Mouse (Mus musculus) layer of hippocampus, adult 6 months (tissue): ENCODE data around the gene Cort. TPM values are rescaled to one million over a fixed set of nuclear protein-coding genes. Genes with fewer than 3 reads are reported as not detected.

Source experiments
- long read RNA-seq, 2 experiments: library from polyadenylated mRNA; unstranded; transcript quantifications; one replicate each; pipeline ENCODE4 v2.0.0; 2019 to 2020
- polyA plus RNA-seq: library from polyadenylated mRNA; unstranded; fragments of <200 nt; fragmentation: Nextera tagmentation; gene quantifications from 2 replicates; pipeline ENCODE4 v1.2.3, GENCODE M21; 2021

The Cort gene
- polyA plus RNA-seq: 29.8 and 34.4 TPM in 2 replicates
- long read RNA-seq, experiment 1, transcript Cort-201 (2 exons, 677 nt): major isoform, 21 of 25 reads
- long read RNA-seq, experiment 1, partial matches to known transcripts: 0 of 25 reads
- long read RNA-seq, experiment 1, other reads (novel, unspliced or antisense): 4 of 25 reads
- long read RNA-seq, experiment 2, partial matches to known transcripts: 0 of 3 reads
- long read RNA-seq, experiment 2, other reads (novel, unspliced or antisense): 0 of 3 reads

GRCm38 (mm10) chr4:149126663-149127062 lies at the start of gene Cort:
Cort (minus strand) TSS chr4:149126763.

GRCm38 (mm10) chr4:149166215-149166946 lies 39.8 kb upstream of the Cort start, which contains the start of gene Pgd:
Pgd (minus strand) TSS chr4:149166771.

GRCm38 (mm10) chr4:149136982-149137770 lies 10.6 kb upstream of the Cort start, which contains the start of gene Cenps:
Cenps (minus strand) TSS chr4:149137629.

GRCm38 (mm10) chr4:149103875-149104561 lies 22.5 kb downstream of the Cort start, which contains the start of gene Dffa:
Dffa (plus strand) TSS chr4:149104146.

GRCm38 (mm10) chr4:149099369-149100017 lies 27.1 kb downstream of the Cort start, which contains the start of gene Pex14:
Pex14 (minus strand) TSS chr4:149099876.

Other genes with a start within 250 kb of the Cort start
- 52.1 and 52.4 TPM in 2 replicates for gene Pex14, start 26.9 kb downstream of the Cort start, polyA plus RNA-seq
- 9.4 and 11.6 TPM in 2 replicates for gene Dffa, start 22.6 kb downstream of the Cort start, polyA plus RNA-seq
- 5.4 and 7.4 TPM in 2 replicates for gene Cenps, start 10.9 kb upstream of the Cort start, polyA plus RNA-seq
- gene Pgd, start 40.0 kb upstream of the Cort start, polyA plus RNA-seq: 14.6 and 17.7 TPM in 2 replicates
- 53.2 and 57.3 TPM in 2 replicates for gene Kif1b, start 180.9 kb upstream of the Cort start, polyA plus RNA-seq